Mouse (Mus musculus) cerebellum, postnatal 14 days (tissue): ENCODE data around the gene Tspan2.

ENCODE experiments used
- DNase-seq, 2 experiments: peaks; one replicate each; pipeline ENCODE4 v3.0.0; 2021; ENCODE audit warnings: mixed read lengths in 2 of 2

The Tspan2 gene

DNA sequence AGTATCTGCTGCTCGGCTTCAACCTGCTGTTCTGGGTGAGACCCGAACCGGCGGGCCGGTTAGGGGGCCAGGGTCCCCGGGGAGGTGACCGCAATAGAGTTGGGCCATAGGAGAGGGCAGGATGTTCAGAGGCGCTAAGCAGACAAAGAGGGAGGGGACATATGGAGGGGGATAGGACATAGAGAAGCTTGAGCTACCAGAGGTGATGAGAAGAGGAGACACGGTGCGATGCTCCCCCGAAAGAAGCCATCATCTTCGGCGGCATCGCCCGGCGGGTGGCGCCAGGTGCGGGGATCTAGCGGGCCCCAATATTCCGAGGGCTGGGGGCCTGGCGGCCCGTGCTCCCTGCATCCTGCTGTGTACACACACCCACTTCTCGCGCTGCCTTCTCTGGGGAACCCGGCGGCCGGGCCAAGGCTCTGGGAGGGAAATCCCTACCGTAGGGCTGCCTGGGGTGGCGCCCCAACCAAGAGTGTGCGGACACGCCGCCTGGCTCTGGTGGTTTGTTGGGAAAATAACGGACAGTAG is 766 bp downstream of the Tspan2 start:
- peak; percentile 53 to 58 for DNase-seq

DNA sequence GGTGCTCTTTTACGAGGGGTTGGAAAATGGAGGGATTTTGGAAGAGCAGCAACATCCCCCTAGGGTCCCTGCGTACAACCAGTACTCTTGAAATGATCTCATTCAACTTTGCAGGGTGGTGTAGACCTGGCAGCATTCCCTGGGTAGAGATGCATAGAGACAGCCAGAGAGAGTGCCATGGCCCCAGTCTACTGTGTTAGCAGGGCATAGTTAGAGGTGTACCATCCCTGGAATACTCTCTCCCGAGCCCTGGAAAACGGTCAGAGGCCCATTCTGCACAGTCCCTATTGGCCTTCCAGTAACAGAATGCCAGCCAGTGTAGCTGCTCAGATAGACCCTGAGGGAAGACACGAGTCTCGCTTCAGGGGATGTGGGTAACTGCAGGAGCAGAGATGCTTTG is 1.3 kb downstream of the Tspan2 start:
- DNase-seq = no peak

DNA sequence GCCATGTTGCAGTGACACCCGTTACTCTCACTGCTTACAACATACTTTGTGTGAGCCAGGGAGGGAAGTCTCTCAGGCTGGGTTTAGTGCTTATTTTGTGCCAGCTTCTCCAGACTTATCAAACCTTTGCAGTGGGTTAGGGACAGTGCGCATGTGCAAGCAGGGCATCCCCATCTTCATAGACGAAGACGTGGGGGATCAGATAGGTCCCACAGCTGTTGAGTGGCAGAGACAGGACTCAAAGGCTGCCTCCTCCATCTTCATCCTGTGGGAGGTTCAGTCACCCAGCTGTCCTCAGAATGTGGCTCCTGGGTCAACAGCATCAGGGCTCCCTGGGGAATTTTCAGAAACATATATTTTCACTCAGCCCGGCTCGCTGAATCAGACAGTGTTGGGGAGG is 2.1 kb downstream of the Tspan2 start:
- DNase-seq = no peak

DNA sequence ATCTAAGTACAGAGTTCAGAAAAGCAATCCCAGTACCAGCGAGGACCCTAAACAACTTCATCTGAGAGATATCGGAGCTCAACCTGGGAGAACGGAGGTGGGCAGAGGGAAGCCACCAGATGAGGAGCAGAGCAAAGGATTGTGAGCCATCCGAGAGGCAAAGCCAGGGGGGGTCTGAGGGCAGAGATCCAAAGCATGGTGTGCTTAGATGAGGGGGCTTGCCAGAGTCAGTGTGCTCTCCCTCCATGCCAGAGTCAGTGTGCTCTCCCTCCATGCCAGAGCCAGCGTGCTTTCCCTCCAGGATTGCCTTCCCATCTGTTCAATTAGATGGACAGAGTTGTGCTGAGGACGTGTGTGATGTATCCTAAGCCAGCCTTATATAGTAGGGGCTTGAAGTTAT is 2.8 kb downstream of the Tspan2 start:
- DNase-seq = peak; percentile 80 to 89

DNA sequence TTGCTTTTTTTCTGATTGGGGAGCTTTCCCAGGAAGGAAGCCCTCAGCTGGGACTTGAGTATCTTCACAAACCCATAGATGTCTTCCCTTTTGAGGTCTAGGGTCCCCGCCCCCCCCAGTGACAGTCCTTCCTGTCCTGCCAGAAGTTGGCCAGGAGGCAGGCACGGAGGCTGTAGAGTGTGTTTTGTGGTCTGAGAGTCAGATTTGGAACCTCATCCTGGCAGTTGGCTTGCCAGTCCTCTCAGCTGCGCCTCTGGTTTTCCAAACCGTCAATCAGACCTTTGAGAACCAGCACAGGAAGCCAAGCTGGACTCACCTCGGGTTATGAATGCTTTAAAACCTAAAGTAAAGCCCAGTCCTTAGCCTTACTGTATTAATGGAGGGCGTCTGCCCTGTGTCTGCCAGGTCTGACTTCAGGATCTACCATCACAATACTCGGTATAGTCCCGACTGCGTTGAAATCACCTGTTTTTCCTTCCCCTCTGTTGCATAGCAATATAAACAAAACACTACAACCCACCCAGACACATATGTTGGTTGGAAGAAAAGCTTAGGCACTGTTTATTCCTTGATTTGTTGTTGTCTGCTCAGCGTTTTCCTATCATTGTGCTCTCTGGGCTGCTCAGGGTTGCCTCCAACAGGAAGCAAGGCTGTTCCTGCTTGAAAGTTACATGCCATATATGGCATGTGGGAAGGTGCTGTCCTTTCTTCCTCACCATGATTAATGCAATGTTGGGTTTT is 4.0 kb downstream of the Tspan2 start:
- DNase-seq = peak; percentile 44 to 51

DNA sequence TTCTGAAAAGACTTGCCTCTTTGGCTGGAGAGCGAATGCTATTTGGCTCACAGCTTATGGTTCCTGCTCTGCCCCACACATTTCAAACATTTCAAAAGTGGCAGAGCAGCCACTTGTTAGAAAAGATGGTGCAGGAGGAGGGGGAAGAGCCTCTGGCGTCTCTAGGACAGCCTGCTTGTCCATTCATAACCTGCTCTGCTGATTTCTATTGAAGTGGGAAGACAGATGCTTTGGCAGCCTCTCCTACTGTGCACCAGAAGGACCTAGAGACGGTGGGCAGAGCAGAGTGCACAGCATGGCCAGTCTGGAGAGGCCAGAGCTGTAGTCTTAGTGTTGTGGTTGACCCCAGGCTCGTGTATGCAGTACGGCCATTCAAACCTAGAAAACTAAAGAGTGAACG is 4.6 kb downstream of the Tspan2 start:
- DNase-seq = no peak

DNA sequence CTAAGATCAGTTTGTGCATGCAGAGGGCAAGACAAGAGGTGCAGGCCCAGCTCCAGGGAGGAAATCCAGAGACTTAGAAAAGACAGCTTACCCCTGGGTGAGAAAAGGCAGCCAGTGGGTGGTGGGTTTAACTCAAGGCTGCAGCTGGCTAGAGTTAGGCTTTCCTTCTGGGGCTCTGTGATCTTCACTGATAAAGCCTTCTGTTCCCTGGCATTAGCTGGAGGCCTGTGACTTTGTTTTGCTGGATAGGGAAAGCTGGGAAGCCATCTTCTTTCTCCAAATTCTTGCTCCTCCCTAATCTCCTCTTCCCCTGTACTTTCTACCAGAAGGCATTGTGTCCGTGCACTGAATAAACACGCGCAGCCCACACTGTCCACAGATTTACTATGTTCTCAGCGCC is 8.4 kb downstream of the Tspan2 start:
- no peak for DNase-seq

DNA sequence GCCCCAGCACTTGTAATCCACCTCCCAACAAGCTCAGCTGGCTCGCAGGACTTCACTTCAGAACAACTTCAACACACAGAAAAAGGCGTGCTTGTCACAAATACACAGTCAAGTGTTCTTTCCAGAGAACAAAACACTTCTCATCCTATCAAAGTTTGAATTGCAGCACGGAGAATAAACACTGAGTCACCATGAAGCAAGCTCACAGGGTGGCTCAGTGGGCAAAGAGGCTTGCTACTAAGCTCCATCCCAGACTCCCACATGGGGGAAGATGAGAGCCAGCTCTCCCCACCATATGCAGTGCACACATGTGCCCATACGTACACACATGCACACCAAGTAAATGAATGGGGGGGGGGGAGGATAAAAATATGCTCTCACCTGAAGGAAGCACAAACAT is 8.9 kb downstream of the Tspan2 start:
- DNase-seq = no peak

DNA sequence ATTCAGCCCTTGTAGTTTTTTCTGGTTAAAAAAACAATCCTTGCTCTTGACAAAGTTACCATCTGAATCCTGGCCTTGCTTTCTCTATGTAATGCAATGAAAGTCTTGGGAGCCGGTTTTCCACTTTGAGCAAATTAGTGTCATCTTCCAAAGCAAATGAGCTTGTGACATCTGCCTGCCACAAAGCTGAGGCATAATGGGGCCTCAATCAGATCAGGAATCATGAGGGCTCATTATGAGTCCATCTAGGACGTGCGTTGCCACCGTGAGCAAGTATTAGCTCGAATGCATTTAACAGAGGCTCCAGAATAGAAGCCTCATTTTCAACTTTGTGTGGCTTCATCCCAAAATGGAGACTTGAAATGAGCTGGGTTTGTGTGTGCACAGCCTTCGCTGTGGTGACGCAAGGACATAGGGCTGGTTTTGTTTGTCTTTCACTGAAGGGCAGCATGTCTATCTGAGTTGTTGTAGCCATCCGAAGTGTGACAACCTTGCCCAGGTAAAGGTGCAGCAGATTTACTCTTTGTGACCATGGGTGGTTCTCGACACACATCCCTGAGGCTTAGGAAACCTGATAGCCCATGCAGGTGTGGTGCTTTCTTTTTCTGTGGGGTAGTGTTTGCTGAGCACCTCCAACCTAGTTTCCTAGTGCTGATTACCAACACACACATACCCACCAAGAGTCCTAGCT is 9.6 kb downstream of the Tspan2 start:
- no peak for DNase-seq

DNA sequence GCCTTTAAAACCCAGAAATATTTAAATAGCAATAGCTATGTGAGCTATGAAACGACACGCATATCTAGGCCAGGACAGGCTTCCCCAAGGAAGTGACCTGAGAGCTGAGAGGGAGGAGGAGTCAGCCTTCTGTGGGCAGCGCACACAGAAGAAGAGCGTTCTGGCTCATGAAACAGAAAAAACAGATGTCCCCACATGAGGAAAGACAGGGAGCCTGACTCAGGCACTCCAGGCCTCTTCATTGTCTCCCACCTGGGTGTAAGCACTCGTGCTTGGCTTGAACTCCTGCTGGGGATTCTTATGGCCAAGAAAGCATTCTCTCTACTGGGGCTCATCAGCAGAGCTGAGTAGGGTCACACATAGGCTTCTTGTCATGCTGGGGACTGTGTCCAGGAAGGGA is 10.3 kb downstream of the Tspan2 start:
- DNase-seq = no peak

DNA sequence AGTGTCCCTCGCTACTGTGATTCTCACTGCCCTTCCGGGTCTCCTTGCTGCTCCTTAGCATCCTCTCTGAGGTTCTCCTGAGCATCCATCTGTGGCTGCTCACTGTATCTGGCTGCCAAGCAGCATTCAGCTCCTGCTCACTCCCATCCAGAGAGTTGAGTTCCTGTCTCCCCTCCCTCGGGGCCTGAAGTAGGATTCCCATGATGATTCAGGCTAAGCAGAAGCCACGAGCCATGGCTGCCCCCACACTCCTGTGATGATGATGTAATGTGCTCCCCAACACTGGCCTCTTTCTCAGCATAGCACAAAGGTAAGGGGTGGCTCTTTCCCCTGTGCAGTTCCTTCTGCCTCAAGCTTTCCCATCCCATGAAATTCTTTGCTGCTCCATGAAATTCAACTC is 11.8 kb downstream of the Tspan2 start:
- DNase-seq = peak in 1 of 2 experiments; percentile 8

DNA sequence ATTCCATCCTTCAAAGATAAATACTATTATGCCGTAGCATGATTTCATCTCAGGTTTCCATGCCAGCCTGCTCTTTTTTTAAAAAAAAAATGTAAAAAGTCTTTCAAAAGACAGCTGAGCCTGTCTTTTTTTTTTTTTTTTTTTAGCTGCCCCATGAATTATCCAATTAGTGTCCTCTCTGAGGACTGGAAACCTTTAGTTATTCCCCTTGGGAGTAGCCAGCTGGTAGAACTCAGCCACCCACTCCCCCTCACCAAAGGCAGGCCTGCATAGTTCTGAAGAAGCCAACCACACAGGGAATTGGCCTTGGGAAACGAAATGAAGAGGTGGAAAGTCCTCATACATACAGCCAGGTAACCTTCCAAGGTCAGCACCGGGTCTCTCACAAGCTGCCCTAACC is 13.7 kb downstream of the Tspan2 start:
- no peak for DNase-seq

DNA sequence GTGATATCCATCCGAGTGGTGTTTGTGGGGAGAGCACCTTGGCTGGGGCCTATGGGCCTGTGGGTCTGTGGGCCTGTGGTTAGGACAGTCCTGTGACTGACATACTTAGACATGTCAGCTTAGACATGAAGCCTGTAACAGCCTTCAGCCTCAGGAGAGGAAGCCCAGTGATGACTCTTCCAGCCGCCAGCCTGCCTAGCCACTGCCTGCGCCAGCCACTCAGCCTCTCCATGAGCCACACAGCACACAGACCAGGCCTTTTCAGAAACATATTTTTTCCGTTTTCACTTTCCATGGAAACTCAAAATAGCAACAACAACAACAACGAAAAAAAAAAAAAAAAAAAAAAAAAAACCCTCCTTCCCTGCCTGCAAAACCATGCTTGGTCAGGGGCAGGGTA is 14.4 kb downstream of the Tspan2 start:
- no peak for DNase-seq

DNA sequence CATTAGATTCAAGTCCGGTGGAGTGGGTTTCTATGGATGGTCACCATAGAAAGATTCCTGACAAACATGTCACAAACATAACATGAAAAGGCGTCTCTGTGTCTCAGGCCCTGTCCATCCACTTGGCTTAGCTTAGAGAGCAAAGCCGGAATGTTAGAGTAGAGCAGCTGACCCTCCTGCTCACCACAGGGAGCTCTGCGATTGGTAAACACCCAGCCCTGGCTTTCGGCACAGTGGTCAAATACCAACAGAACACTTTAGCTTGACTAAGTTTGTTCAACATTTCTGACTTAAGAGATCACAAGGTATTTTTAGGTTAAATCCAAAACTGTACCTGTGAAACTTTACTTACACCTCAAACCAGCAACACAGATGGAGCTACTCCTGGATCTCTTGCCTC is 16.8 kb downstream of the Tspan2 start:
- DNase-seq = no peak

DNA sequence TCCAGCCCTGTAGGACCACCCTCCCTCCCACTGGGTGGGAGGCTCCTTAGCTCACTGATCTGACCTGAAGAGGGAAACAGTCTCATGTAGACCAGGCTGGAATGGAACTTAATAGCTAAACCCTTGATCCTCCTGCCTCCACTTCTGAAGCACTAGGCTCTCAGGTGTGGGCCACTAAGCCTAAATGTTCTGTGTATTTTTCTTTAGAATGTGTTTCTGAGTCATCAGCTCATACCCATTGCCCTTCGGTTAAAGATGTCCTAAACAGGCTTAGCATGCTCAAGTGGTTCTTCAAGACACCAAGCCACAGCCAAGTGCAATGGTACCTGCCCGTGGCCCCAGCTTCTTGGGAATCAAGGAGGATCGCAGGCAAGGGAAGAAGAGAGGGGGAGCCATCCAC is 17.2 kb downstream of the Tspan2 start:
- DNase-seq = no peak

DNA sequence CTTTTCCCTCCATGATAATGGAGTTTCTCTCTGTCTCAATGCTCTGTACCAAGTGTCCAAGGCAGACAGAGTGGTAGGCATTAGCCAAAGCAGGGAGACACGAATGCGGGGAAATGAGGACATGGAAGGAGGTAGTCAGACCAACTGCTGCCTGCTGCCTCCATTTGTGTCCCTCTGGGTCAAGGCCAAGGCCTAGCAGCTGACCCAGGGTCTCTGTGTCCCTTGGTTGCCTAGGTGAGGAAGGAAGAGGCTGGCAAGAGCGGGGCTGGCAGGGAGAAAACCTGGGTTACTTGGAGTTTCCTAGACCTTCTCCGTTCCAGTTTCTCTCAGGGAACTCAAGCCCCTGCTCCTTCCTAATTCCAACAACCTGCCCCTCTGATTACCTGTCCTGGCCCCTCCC is 17.7 kb downstream of the Tspan2 start:
- DNase-seq = peak in 1 of 2 experiments; percentile 58

DNA sequence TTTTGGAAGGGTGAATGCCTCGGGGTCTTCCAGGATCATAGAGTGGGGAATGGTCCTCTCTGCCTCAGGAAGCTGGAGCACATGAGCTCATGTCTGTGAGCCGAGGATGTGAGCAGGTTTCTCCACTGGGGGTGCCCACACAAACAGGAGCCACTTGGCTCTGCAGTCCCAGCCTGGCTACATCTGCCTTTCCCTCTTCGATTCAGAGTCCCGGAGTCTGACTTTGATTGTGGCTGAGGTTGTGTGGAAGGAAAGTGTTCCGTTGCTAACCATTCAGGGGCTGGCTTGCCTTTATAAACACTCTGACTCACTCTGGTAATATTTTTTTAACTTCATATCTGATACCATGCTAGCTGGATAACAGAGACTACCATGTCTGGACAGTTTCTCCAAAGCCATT is 18.1 kb downstream of the Tspan2 start:
- DNase-seq = no peak

DNA sequence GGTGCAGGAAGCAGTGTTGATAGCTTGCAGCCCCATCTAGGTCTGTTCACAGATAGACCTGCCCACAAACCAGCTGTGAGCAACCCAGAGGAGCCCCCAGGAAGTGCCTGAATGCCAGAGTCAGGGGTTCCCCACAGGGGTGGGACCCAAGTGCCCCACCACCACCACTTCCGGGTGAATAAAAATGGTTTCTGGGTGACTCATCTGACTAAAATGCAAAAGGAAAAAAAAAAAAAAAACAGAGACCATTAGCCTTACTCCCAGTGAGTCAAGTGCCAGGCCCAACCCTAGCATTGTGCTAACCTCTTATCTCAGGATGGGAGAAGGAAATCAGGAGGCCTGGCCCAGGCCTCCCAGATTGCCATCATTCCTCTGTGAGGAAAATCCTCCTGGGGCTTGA is 21.5 kb downstream of the Tspan2 start:
- DNase-seq = no peak

DNA sequence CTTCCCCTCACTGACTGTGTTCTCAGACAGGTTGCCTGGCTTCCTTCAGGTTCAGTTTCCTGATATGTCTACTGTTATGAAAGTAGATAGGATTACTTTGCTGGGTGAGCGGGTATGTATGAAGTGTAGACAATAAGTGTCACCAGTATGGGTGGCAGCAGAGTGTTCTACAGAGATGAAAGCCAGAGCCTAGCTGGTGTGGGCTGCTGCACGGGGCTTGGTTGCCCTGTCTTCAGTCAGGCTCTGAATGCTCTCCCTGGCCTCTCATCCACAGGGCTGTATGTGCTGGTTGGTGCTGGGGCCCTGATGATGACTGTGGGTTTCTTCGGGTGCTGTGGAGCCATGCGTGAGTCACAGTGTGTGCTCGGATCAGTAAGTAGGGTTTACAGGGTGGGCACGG is 22.7 kb downstream of the Tspan2 start:
- no peak for DNase-seq

DNA sequence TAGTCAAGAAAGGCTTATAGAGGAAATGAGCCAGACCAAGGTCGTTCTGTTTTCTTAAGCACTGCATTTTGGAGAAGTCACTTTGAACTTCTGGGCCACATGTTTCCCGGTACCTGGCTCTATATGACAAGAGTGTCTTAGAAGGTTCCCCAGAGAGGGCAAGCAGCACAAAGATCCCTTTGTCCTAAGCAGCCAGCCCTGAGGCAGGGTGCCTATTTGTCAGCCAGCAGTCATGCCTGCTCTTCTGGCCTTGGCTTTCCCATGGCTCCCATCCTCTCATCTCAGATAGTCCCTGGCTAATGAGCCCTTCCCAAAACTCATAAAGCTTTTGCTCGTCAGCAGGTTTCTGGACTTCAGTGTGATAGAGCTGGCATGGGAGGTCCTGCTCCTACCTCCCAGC is 25.9 kb downstream of the Tspan2 start:
- peak in 1 of 2 experiments; percentile 2 for DNase-seq

DNA sequence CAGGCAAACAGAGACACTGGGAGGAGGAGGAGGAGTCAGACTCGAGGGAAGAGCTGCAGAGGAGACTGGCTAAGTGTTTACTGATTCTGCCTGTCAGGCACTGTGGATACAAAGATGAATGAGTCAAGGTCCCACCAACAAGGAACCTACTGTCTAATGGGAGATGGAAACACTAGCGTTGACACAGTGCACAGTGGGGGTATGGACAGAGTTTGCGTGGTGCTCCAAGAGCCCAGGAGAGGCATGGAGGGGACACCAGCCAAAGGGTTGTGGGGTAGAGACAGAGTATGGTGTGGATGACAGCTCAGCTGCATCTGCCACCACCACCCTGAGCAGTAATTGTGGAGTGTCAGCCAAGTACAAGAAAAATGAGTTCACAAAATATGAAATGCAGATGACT is 28.1 kb downstream of the Tspan2 start:
- peak in 1 of 2 experiments; percentile 12 for DNase-seq

DNA sequence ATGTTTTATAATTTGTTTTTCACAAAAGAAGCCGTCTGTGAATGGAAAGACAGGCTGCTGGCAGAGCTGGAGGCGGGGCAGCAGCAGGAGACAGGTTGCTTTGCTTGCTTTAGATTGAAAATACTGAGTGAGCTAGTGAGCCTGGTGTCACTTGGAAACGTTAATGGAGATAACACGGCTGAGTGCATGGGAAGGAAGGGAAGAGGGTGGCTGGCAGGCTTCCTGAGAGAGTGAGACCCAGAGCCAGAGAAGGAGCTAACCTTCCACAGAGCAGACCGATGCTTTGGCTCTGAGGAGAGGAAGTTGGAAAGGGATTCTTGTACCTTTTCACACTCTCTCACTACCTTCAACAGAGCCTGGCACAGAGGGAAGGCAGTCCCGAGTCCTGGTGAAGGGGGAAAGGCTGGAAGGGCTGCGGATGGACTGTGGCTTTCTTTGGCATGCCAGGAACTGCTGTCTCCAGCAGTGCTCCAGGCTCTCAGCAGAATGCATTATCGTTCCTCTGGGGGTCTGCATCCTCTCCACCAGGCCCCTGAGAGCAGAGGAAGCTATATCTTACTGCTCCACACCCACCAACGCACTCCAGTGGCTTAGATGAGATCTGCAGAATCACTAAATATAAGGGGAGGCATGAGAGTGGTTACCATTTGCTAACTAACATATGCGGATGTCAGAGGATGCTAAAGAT is 29.5 kb downstream of the Tspan2 start:
- peak; percentile 88 to 92 for DNase-seq

DNA sequence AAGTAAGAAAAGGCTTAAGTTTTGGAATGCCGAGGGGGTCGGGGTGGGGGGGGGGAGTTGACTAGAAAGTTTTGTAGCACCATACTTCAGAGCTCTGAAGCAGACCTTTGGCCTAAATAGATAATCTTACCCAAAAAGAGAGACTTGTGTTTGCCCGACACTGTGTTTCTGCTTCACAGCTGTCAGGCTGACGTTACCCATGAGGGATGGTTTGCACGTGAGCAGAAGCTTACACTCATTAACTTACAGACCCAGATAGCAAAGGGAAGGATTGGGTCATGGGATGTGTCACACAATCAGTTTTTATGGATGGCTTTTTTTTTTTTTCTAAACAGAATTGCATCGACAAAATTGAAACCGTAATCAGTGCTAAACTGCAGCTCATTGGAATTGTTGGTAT is 30.5 kb downstream of the Tspan2 start:
- DNase-seq = no peak

DNA sequence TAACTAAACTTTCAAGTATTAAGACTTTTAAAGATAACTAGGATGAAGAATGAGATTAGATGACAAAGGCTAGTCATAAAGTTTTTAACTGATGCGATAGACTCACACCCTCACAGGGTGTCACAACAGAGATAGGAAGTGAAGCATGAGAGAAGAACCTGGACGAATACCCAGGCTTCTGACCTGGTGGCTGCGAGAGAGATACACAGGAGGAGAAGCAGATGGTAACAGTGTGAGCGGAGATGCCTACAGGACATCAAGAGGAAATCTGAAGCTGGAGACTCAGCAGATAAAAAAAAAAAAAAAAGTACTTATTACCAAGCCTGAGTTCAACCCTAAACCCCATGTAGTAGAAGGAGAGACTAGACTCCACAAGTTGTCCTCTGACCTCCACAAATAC is 38.7 kb downstream of the Tspan2 start:
- DNase-seq = peak; percentile 47 to 74
